Mouse (Mus musculus) neutrophil, adult 5-6 weeks (primary cell): ENCODE data around the gene Akap13. TPM values are rescaled to one million over a fixed set of nuclear protein-coding genes. Genes with fewer than 3 reads are reported as not detected.
"Not testable (repeated sequence)": the region's sequence is repeated elsewhere in the genome, so short reads cannot be mapped to it uniquely, and the experiment has no call there.

ENCODE experiments used
- ATAC-seq: fragments of 151-379, 151-347 bp; 2 replicates; pipeline ENCODE4 v1.8.0; 2017; ENCODE audit warnings: mild to moderate bottlenecking, moderate TSS enrichment; ENCODE audit not compliant: insufficient number of reproducible peaks, poor library complexity, low FRiP score, severe bottlenecking; ENCODE audit errors: extremely low read depth
- total RNA-seq: library from RNA; stranded (forward); fragments of 200-1000 nt; gene quantifications from 2 replicates; pipeline ENCODE4 v1.2.3, GENCODE M21; 2017

Gene Akap13
- total RNA-seq, 1 experiment from 2014 or later = 935 TPM

- ATAC-seq = no peak
These were observed 157.3 kb downstream of the Akap13 start for GRCm38 (mm10) chr7:75612683-75613053.

DNA sequence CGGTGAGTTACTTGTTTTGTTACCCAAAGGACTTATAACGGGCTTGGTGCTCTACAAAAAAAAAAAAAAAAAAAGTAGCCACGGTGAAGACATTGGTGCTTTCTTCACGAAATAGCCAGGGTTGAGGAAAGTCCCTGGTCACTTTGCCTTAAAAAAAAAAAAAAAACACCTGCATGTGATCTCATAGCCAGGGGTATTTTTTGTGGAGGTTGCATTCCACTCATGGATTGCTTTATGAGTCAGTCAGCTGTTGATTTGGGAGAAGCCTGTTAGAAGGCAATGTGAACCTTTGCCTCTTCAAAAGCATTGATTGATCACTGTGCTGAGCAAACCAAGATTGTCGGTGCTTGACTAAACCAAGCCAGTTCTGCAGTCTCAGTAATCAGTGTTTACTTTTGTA, 157.9 kb downstream of the Akap13 start:
- no peak for ATAC-seq

- ATAC-seq = no peak
These were observed 159.5 kb downstream of the Akap13 start for GRCm38 (mm10) chr7:75614826-75615225.

DNA sequence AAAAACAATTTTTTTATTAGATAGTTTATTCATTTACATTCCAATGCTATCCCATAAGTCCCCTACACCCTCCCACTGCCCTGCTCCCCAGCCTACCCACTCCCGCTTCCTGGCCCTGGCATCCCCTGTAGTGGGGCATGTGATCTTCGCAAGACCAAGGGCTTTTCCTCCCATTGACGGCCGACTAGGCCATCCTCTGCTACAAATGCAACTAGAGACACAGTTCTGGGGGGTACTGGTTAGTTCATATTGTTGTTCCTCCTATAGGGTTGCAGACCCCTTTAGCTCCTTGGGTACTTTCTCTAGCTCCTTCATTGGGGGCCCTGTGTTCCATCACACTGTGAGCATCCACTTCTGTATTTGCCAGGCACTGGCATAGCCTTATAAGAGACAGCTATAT, 161.9 kb downstream of the Akap13 start:
- not testable (repeated sequence) for ATAC-seq

GRCm38 (mm10) chr7:75618699-75619098, 163.4 kb downstream of the Akap13 start:
- no peak for ATAC-seq

GRCm38 (mm10) chr7:75619875-75620274, 164.5 kb downstream of the Akap13 start:
- no peak for ATAC-seq

DNA sequence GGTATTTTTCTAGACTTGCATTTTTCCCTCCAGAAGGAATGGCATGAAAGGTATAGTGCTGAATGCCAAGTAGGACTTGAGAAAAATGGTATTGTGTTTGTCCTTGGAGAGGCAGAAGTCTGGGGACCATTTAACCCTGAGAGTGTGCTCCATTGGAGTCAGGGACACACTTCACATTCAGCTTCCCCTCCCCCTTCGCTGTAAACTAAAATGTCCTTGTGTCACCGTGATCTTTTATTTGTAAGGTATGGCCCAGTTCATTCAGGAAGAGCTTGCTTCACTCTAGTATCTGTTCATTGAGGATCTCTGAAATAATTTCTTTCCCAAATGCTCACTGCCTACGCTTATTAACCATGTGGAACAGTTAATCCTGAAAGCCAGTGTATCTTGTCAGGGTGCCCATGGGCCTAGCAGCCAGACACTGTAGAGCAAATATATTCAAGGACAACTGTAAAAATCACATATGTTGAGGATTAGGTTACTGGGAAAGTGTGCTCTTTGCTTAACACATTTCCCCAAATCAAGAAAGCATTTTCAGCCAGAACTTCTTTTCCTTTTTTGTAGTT, 165.1 kb downstream of the Akap13 start:
- no peak for ATAC-seq

DNA sequence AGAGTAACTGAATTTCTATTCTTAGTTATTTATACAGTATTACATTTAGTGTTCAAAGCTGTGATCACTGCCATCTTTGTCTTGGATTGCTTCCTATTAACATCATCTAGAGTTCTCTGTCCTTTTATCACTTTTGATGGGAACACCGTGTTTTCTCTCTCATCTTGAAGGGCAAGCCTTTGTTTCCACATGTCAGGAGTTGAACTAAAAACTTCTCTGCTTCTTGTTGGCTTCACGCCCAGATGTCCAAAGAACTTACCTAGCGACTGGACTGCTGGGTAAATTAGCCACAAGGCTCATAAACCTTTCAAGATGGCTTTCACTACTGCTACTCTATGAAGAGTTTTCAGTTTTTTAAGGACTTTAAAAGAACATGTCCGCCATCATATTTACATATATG, 165.6 kb downstream of the Akap13 start:
- ATAC-seq = no peak

DNA sequence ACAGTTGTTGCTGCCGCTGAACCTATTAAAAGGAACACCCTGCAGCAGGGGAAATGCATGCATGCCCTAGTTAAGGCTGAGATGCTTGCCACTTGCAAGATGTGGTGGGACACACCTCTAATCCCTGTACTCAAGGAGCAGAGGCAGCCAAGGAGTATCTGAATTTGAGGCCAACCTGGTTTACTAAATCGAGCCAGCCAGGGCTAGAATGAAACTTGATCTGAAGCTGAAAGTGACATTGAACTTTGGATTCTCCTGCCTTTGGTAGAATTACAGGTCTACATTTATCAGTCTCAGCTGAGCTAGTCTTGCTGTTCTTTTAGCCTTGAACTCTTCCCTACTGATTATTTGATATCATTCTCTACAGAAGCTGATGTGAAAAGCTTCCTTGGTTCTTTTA, 172.5 kb downstream of the Akap13 start:
- no peak for ATAC-seq

GRCm38 (mm10) chr7:75629669-75630068, 174.3 kb downstream of the Akap13 start:
- ATAC-seq = no peak

DNA sequence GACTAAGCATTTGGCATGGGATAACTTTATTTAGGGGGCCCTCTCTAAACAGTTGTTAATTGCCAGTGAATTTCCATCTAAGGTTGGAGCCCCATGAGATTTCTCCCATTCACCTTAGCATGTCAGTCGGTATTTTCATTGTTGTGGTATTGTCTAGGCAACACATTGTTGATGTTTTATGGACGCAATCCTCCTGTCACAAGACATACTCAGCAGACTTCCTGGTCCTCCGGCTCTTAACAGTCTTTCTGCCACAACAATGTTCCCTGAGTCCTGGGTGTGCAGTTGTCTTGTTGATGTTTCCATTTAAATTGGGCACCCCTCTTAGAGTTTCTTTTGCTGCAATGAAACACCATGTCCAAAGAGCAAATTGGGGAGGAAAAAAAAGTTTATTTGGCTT, 177.6 kb downstream of the Akap13 start:
- no peak for ATAC-seq

DNA sequence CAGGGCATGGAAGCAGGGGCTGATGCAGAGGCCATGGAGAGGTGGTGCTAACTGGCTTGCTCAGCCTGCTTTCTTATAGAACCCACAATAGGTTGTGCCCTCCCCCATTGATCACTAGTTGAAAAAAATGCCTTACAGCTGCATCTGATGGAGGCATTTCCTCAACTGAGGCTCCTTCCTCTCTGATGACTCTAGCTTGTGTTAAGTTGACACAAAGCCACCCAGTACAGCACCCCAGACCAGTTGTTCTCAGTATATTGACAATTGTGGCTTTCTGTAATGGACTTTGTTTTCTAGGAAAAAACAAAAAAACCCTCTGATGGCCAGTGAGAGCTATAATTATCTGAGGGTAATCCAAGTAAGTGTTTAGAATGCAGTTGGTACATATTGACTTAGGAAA, 178.1 kb downstream of the Akap13 start:
- ATAC-seq = no peak

GRCm38 (mm10) chr7:75633807-75634526, 178.6 kb downstream of the Akap13 start:
- no peak for ATAC-seq

DNA sequence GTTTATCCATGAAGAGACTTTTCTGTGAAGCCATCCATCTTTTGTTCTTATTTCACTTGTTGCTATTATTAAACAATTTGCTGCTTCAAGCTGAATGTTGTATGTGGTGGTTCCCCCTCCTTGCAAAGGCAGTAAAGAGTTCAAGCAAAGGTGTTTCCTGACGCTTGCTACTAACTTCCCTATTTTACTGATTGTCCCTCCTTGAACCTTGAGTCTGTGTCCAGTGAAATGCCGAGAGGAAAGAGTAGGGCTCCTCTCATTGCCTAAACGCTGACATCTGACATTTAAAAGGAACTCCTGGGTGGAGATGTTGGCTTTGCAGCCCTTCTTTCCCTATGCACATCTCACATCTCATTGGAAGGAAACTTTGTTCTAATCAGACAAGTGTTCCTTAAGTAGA, 183.4 kb downstream of the Akap13 start:
- ATAC-seq = peak; percentile 69

GRCm38 (mm10) chr7:75639541-75639940, 184.2 kb downstream of the Akap13 start:
- peak; percentile 38; the same call in 1 of the 2 replicates for ATAC-seq

- no peak for ATAC-seq
These were observed 184.7 kb downstream of the Akap13 start for GRCm38 (mm10) chr7:75640074-75640473.

DNA sequence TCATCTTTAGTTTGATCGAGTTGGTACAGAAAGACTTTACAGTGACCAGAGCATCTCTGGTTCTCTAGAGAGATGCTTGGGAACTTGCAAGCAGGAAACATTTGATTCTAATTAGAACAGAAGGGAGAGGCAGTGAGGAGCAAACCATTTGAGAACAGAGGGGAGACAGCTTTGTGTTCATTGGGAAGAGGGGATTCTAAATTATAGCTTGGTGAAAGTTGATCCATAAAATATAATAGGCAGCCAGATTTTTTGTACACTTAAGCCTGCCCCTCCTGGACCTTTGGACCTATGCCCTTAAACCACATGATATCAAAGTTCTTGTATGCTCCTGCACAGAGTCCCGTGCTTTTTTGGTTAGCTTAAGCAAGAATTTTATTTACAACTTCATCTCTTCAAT, 185.3 kb downstream of the Akap13 start:
- ATAC-seq = no peak

DNA sequence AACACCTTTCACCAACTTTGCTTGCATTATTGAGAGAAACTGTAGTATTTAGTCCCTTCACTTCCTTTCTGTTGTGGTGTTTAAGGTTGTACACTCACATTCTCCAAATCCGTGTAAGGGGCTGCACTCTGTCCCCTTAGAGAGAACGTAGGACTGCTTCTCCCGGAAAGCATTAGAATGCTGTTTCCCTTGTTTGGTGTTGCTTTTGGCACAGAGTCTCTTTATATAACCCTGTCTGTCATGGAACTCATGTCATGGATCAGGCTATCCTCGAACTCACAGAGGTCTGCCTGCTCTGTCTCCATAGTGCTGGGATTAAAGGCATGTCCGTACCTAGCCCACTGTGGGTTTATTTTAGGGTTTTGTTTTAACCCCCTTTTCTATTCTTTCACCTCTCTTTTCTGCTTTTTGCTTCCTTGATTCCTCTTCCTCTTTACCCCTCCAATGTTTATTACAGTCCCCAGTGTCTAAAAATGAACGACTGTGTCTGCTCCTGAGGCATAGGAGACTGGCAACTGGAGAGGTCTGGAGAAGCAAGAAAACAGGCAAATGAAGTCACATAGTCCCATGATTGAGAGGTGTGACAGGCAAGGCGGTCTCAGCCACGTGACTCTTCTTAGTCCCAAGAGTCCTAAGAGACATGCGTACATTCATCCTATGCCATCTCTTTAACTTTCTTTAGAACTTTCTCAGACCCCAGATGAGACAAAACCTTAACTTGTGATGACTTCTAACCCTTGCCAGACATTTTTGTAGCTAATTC, 186.3 kb downstream of the Akap13 start:
- ATAC-seq = no peak

- ATAC-seq = no peak
These were observed 186.9 kb downstream of the Akap13 start for GRCm38 (mm10) chr7:75642178-75642777.
